Mouse (Mus musculus): ENCODE measurements at regions not wholly inside any gene's neighbourhood (a gene's known extent, or its start where the extent isn't known, plus 50 kb on each side); places are given as distances from the start of the nearest gene placed in this dataset.
"Not testable (repeated sequence)": the region's sequence is repeated elsewhere in the genome, so short reads cannot be mapped to it uniquely, and the experiment has no call there.

- Histone ChIP-seq H3K27ac (no peak overlapping the region), H3K36me3 (no peaks in the 10 kb centered on the region), H3K4me2 (no peak overlapping the region), H3K27me3 (no peaks in the 10 kb centered on the region), H3K9me3 (replicated peaks) (no peaks in the 10 kb centered on the region), H3K4me1 (replicated peaks) (peaks cover 13% of the 10 kb centered on the region), H3K4me3 (no peak overlapping the region), H3K9ac (no peak overlapping the region)
- ATAC-seq (replicated peaks; ENCODE audit: insufficient number of reproducible peaks, insufficient read depth, low FRiP score, low read depth): no peak
Measured at GRCm38 (mm10) chr16:20814240-20814639, 79.9 kb upstream of the Thpo start.

GRCm38 (mm10) chr16:20812025-20812424 is 77.7 kb upstream of the Thpo start:
- WGBS: 85% methylated on average over 5 of the region's 5 CpGs
- H3K27me3 ChIP-seq: not testable (repeated sequence)

GRCm38 (mm10) chr16:20810322-20810721 is 76.0 kb upstream of the Thpo start:
- peaks cover 6% of the 10 kb centered on the region for H3K4me1 ChIP-seq (replicated peaks)
- no peaks in the 10 kb centered on the region for H3K27me3 ChIP-seq
- ATAC-seq (replicated peaks; ENCODE audit: insufficient number of reproducible peaks, insufficient read depth, low FRiP score, low read depth): no peak
- H3K9ac ChIP-seq: no peak overlapping the region
- no peaks in the 10 kb centered on the region for H3K9me3 ChIP-seq (replicated peaks)
- H3K4me2 ChIP-seq: no peak overlapping the region
- H3K36me3 ChIP-seq: no peaks in the 10 kb centered on the region
- H3K27ac ChIP-seq: no peak overlapping the region
- no peak overlapping the region for H3K4me3 ChIP-seq
- WGBS: 64% methylated on average over 3 of the region's 3 CpGs

More at GRCm38 (mm10) chr16:20812025-20812424, 77.7 kb upstream of the Thpo start:
- H3K9ac ChIP-seq; H3K4me3 ChIP-seq; H3K27ac ChIP-seq; H3K4me1 ChIP-seq (replicated peaks); H3K4me2 ChIP-seq; H3K36me3 ChIP-seq; H3K9me3 ChIP-seq (replicated peaks); ATAC-seq (replicated peaks; ENCODE audit: insufficient number of reproducible peaks, insufficient read depth, low FRiP score, low read depth): not testable (repeated sequence)

GRCm38 (mm10) chr16:20808263-20808662 is 74.0 kb upstream of the Thpo start:
- Histone ChIP-seq H3K27me3 (no peaks in the 10 kb centered on the region), H3K9me3 (replicated peaks) (no peaks in the 10 kb centered on the region), H3K4me1 (replicated peaks) (peaks cover 16% of the 10 kb centered on the region), H3K27ac (no peak overlapping the region), H3K36me3 (no peaks in the 10 kb centered on the region), H3K9ac (no peak overlapping the region), H3K4me3 (no peak overlapping the region), H3K4me2 (no peak overlapping the region)
- no peak for ATAC-seq (replicated peaks; ENCODE audit: insufficient number of reproducible peaks, insufficient read depth, low FRiP score, low read depth)
- 65% methylated on average over 2 of the region's 2 CpGs for WGBS

- 72% methylated on average over 7 of the region's 7 CpGs for WGBS
- Histone ChIP-seq H3K27me3 (no peaks in the 10 kb centered on the region), H3K27ac (no peak overlapping the region)
Measured at GRCm38 (mm10) chr16:20806739-20807138, 72.4 kb upstream of the Thpo start.

GRCm38 (mm10) chr16:20805793-20806192 is 71.5 kb upstream of the Thpo start:
- Histone ChIP-seq H3K27me3 (no peaks in the 10 kb centered on the region), H3K4me3 (no peak overlapping the region), H3K4me2 (no peak overlapping the region), H3K36me3 (no peaks in the 10 kb centered on the region), H3K4me1 (replicated peaks) (peaks cover 20% of the 10 kb centered on the region), H3K27ac (0 out of 2 replicates have a peak overlapping the region, but pooled peaks have one; percentile 9), H3K9me3 (replicated peaks) (no peaks in the 10 kb centered on the region), H3K9ac (no peak overlapping the region)
- 44% methylated on average over 6 of the region's 6 CpGs for WGBS
- ATAC-seq (replicated peaks; ENCODE audit: insufficient number of reproducible peaks, insufficient read depth, low FRiP score, low read depth): no peak

More at GRCm38 (mm10) chr16:20806739-20807138, 72.4 kb upstream of the Thpo start:
- ATAC-seq (replicated peaks; ENCODE audit: insufficient number of reproducible peaks, insufficient read depth, low FRiP score, low read depth): no peak
- peaks cover 20% of the 10 kb centered on the region for H3K4me1 ChIP-seq (replicated peaks)
- no peak overlapping the region for H3K4me2 ChIP-seq
- no peaks in the 10 kb centered on the region for H3K9me3 ChIP-seq (replicated peaks)
- H3K36me3 ChIP-seq: no peaks in the 10 kb centered on the region
- H3K9ac ChIP-seq: no peak overlapping the region
- no peak overlapping the region for H3K4me3 ChIP-seq

GRCm38 (mm10) chr16:20805086-20805485 is 70.8 kb upstream of the Thpo start:
- no peaks in the 10 kb centered on the region for H3K9me3 ChIP-seq (replicated peaks)
- H3K36me3 ChIP-seq: no peaks in the 10 kb centered on the region
- no peak overlapping the region for H3K9ac ChIP-seq
- no peak for ATAC-seq (replicated peaks; ENCODE audit: insufficient number of reproducible peaks, insufficient read depth, low FRiP score, low read depth)
- WGBS: 15% methylated on average over 6 of the region's 6 CpGs
- no peaks in the 10 kb centered on the region for H3K27me3 ChIP-seq
- H3K4me3 ChIP-seq: peak overlapping the region; percentile 48; the same call in 1 of the 2 replicates
- peaks cover 20% of the 10 kb centered on the region for H3K4me1 ChIP-seq (replicated peaks)
- peak overlapping the region; percentile 75 for H3K4me2 ChIP-seq
- no peak overlapping the region for H3K27ac ChIP-seq

- Histone ChIP-seq H3K27ac (no peak overlapping the region), H3K36me3 (no peaks in the 10 kb centered on the region), H3K4me3 (peak overlapping the region; percentile 48), H3K4me2 (peak overlapping the region; percentile 75), H3K4me1 (replicated peaks) (peaks cover 20% of the 10 kb centered on the region), H3K9ac (0 out of 2 replicates have a peak overlapping the region, but pooled peaks have one; percentile 26), H3K27me3 (no peaks in the 10 kb centered on the region), H3K9me3 (replicated peaks) (no peaks in the 10 kb centered on the region)
- peak; percentile 58 for ATAC-seq (replicated peaks; ENCODE audit: insufficient number of reproducible peaks, insufficient read depth, low FRiP score, low read depth)
- under 1% methylated on average over 8 of the region's 10 CpGs for WGBS
Measured at GRCm38 (mm10) chr16:20804601-20805017, 70.3 kb upstream of the Thpo start.

GRCm38 (mm10) chr16:20803278-20803930 is 69.1 kb upstream of the Thpo start:
- 61% methylated on average over 7 of the region's 7 CpGs for WGBS
- H3K36me3 ChIP-seq: no peaks in the 10 kb centered on the region
- no peak overlapping the region for H3K4me3 ChIP-seq
- H3K27ac ChIP-seq: peak overlapping the region; percentile 21; the same call in 1 of the 2 replicates
- H3K4me2 ChIP-seq: no peak overlapping the region
- H3K9me3 ChIP-seq (replicated peaks): no peaks in the 10 kb centered on the region
- H3K9ac ChIP-seq: no peak overlapping the region
- peaks cover 20% of the 10 kb centered on the region for H3K4me1 ChIP-seq (replicated peaks)
- no peaks in the 10 kb centered on the region; the same call in 1 of the 2 replicates for H3K27me3 ChIP-seq
- peak; percentile 21; the same call in 1 of the 2 replicates for ATAC-seq (replicated peaks; ENCODE audit: insufficient number of reproducible peaks, insufficient read depth, low FRiP score, low read depth)

- H3K4me1 ChIP-seq (replicated peaks): peaks cover 20% of the 10 kb centered on the region
- no peak overlapping the region for H3K9ac ChIP-seq
- peak overlapping the region; percentile 21; the same call in 1 of the 2 replicates for H3K27ac ChIP-seq
- no peak overlapping the region for H3K4me2 ChIP-seq
- ATAC-seq (replicated peaks; ENCODE audit: insufficient number of reproducible peaks, insufficient read depth, low FRiP score, low read depth): no peak
- H3K9me3 ChIP-seq (replicated peaks): no peaks in the 10 kb centered on the region
- WGBS: 50% methylated on average over 6 of the region's 6 CpGs
- H3K27me3 ChIP-seq: no peaks in the 10 kb centered on the region; the same call in 1 of the 2 replicates
- H3K4me3 ChIP-seq: no peak overlapping the region
- H3K36me3 ChIP-seq: no peaks in the 10 kb centered on the region
Measured at GRCm38 (mm10) chr16:20802724-20803123, 68.4 kb upstream of the Thpo start.

- ATAC-seq (replicated peaks; ENCODE audit: insufficient number of reproducible peaks, insufficient read depth, low FRiP score, low read depth): no peak
- Histone ChIP-seq H3K4me2 (no peak overlapping the region), H3K4me3 (no peak overlapping the region), H3K27ac (no peak overlapping the region), H3K4me1 (replicated peaks) (peaks cover 11% of the 10 kb centered on the region; the same call in 1 of the 2 replicates), H3K36me3 (no peaks in the 10 kb centered on the region), H3K9me3 (replicated peaks) (no peaks in the 10 kb centered on the region), H3K27me3 (no peaks in the 10 kb centered on the region; the same call in 1 of the 2 replicates), H3K9ac (no peak overlapping the region)
- WGBS: 86% methylated on average over 3 of the region's 3 CpGs
Measured at GRCm38 (mm10) chr16:20800038-20800437, 65.7 kb upstream of the Thpo start.

- Histone ChIP-seq H3K27me3 (no peaks in the 10 kb centered on the region; the same call in 1 of the 2 replicates), H3K4me3 (no peak overlapping the region), H3K36me3 (no peaks in the 10 kb centered on the region), H3K9me3 (replicated peaks) (no peaks in the 10 kb centered on the region), H3K4me1 (replicated peaks) (peaks cover 2% of the 10 kb centered on the region; the same call in 1 of the 2 replicates), H3K9ac (no peak overlapping the region), H3K4me2 (no peak overlapping the region), H3K27ac (no peak overlapping the region)
- ATAC-seq (replicated peaks; ENCODE audit: insufficient number of reproducible peaks, insufficient read depth, low FRiP score, low read depth): no peak
- 56% methylated on average over 4 of the region's 4 CpGs for WGBS
Measured at GRCm38 (mm10) chr16:20798115-20798514, 63.8 kb upstream of the Thpo start.

Data from heart, embryonic 15.5 days (tissue).